Mouse (Mus musculus): ENCODE results near the gene Tph1. TPM values are rescaled to one million over a fixed set of nuclear protein-coding genes. Genes with fewer than 3 reads are reported as not detected.
A peak's percentile ranks its signal among the peaks of the same experiment; 100 is the strongest.

Gene Tph1
- polyA plus RNA-seq (2015; fragmentation: Nextera tagmentation; extraction: Ambion mirVana), result 0.12 and 0.41 TPM in 2 replicates

DNA sequence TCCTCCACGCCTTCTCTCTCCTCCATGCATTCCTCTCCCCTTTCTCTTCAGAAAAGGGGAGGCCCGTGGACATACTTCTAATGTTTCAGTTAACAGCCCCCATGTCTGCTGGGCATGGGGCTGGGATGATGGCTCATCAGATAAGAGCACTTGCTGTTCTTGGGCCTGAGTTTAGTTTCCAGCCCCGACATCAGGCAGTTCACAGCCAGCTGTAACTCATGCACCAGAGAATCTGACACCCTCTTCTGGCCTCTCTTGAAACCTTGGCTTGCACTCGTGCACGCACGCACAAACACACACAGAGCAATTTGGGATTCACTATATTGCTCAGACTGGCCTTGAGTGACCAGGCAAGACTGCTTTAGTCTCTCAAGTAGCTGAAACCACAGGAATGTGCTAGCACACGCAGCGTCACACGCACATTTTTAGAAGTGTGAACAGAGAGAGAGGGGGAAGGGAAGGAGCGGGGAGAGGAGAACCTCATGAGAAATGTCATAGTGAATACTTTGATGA is at the start of gene Tph1:
Gene Tph1 (minus strand): TSS at position 378 of the 513 bp plus-strand sequence.
- H3K9ac ChIP-seq (replicated peaks), result no peak within 1 kb of the TSS
- WGBS, result 74% methylated on average over 10 of the region's 10 CpGs
- no peak within 1 kb of the TSS for H3K27ac ChIP-seq
- peaks cover 4% of the 10 kb centered on the region; the same call in 1 of the 2 replicates for H3K27me3 ChIP-seq
- no peaks in the 10 kb centered on the region for H3K36me3 ChIP-seq
- peaks cover 5% of the 10 kb centered on the region for H3K4me1 ChIP-seq (replicated peaks)
- no peaks in the 10 kb centered on the region for H3K9me3 ChIP-seq
- ATAC-seq, result no peak
- no peak within 1 kb of the TSS for H3K4me3 ChIP-seq (replicated peaks)
- H3K4me2 ChIP-seq (replicated peaks), result no peak within 1 kb of the TSS

- H3K27me3 ChIP-seq, result peaks cover 3% of the 10 kb centered on the region; the same call in 1 of the 2 replicates
- no peak overlapping the region for H3K4me3 ChIP-seq (replicated peaks)
- ATAC-seq, result no peak
- H3K36me3 ChIP-seq, result no peaks in the 10 kb centered on the region
- 71% methylated on average over 9 of the region's 9 CpGs for WGBS
- no peak overlapping the region for H3K9ac ChIP-seq (replicated peaks)
- no peaks in the 10 kb centered on the region for H3K4me1 ChIP-seq (replicated peaks)
- no peak overlapping the region for H3K4me2 ChIP-seq (replicated peaks)
- no peak overlapping the region for H3K27ac ChIP-seq
- H3K9me3 ChIP-seq, result no peaks in the 10 kb centered on the region
Observed at GRCm38 (mm10) chr7:46720460-46720859, 48.1 kb upstream of the Tph1 start.

DNA sequence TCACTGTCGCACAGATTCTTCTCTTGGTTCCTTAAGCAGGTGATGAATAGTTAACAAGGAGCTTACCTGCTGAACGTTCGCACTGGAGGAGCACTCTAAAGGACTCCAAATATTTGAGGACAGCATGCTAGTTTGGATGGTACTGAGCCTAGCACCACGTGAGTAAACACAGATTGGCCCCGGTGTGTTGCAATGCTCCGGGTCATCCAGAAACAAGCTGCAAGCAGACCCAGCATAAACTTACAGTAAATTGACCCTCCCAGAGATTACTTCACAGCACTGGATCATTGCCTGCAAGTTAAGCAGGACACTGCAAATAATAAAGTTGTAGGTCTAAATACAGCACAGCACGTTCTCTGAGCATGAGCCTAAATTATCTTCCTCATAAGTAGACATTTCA is 47.2 kb upstream of the Tph1 start:
- Histone ChIP-seq H3K4me3 (replicated peaks) (no peak overlapping the region), H3K27ac (no peak overlapping the region), H3K4me1 (replicated peaks) (no peaks in the 10 kb centered on the region), H3K9me3 (no peaks in the 10 kb centered on the region), H3K4me2 (replicated peaks) (no peak overlapping the region), H3K27me3 (peaks cover 3% of the 10 kb centered on the region; the same call in 1 of the 2 replicates), H3K36me3 (no peaks in the 10 kb centered on the region), H3K9ac (replicated peaks) (no peak overlapping the region)
- WGBS, result 87% methylated on average over 7 of the region's 7 CpGs
- ATAC-seq, result no peak

DNA sequence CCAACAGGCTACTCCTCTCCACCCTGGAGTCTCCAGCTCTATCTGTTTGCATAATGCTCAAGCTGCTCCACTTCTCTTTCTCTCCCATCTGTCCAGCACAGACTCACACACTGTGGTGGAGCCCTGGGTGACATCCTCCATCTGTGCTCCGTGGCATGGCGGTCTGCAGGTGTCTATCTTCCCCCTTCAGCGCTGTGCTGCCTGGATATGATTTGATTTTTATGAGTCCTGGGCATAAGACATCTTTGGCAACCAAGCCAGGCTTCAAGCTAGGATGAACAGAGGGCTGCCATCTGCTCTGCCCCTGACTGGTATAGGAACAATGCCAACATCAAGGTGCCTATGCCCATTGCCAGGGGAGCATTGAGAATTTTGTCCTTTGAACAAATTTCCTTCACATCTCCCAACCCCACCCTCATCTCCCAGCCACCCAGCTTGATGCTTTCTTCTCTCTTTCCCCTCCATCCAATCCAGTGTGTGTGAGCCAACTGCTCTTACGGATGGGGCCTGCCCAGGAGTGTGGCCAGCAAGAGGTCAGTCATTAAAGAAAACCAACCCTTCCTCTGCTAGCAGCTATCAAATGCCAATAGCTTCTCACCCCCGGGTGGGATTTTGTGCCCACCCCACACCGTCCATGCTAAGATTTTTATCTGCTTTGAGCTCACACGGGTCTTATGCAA is 46.4 kb upstream of the Tph1 start:
- 87% methylated on average over 7 of the region's 7 CpGs for WGBS
- ATAC-seq, result no peak
- H3K27me3 ChIP-seq, result peaks cover 3% of the 10 kb centered on the region; the same call in 1 of the 2 replicates
- H3K4me1 ChIP-seq (replicated peaks), result no peaks in the 10 kb centered on the region
- H3K4me2 ChIP-seq (replicated peaks), result no peak overlapping the region
- H3K9me3 ChIP-seq, result no peaks in the 10 kb centered on the region
- no peak overlapping the region for H3K9ac ChIP-seq (replicated peaks)
- H3K27ac ChIP-seq, result no peak overlapping the region
- no peak overlapping the region for H3K4me3 ChIP-seq (replicated peaks)
- H3K36me3 ChIP-seq, result no peaks in the 10 kb centered on the region

DNA sequence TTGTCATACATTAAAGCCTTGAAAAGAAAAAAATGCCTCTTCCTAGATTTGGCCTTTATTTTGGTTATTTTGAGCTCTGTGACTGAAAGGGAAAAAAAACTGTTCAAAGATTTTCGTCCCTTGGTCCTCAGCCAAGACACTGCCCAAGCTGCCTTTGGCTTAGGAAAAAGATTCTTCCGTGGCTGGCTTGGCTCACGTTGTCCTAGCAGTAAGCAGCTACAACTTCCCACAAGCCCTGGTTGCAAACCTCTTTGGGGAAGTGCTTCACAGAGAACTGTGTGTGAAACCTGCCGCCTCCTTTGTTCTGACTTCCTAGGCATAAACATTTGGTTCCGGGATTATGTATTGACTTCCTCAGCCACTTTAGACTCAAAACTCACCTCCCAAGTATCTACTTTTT is 44.6 kb upstream of the Tph1 start:
- Histone ChIP-seq H3K9me3 (no peaks in the 10 kb centered on the region), H3K4me2 (replicated peaks) (no peak overlapping the region), H3K9ac (replicated peaks) (no peak overlapping the region), H3K27ac (no peak overlapping the region), H3K36me3 (no peaks in the 10 kb centered on the region), H3K4me3 (replicated peaks) (no peak overlapping the region), H3K4me1 (replicated peaks) (no peaks in the 10 kb centered on the region), H3K27me3 (peaks cover 3% of the 10 kb centered on the region; the same call in 1 of the 2 replicates)
- WGBS, result 77% methylated on average over 5 of the region's 5 CpGs
- ATAC-seq, result no peak

- ATAC-seq, result no peak
- no peaks in the 10 kb centered on the region for H3K9me3 ChIP-seq
- 92% methylated on average over 5 of the region's 5 CpGs for WGBS
- H3K27ac ChIP-seq, result no peak within 1 kb of the TSS
- H3K36me3 ChIP-seq, result no peaks in the 10 kb centered on the region
- no peaks in the 10 kb centered on the region for H3K4me1 ChIP-seq (replicated peaks)
- H3K27me3 ChIP-seq, result peaks cover 3% of the 10 kb centered on the region; the same call in 1 of the 2 replicates
- no peak within 1 kb of the TSS for H3K9ac ChIP-seq (replicated peaks)
- no peak within 1 kb of the TSS for H3K4me2 ChIP-seq (replicated peaks)
- no peak within 1 kb of the TSS for H3K4me3 ChIP-seq (replicated peaks)
Observed at GRCm38 (mm10) chr7:46715600-46715999, 43.3 kb upstream of the Tph1 start, which contains the start of gene Saa3. Saa3 (minus strand) TSS chr7:46715700.

GRCm38 (mm10) chr7:46714518-46714917 is 42.2 kb upstream of the Tph1 start:
- H3K4me3 ChIP-seq (replicated peaks), result no peak overlapping the region
- H3K27ac ChIP-seq, result no peak overlapping the region
- 34% methylated on average over 6 of the region's 6 CpGs for WGBS
- no peaks in the 10 kb centered on the region for H3K36me3 ChIP-seq
- no peak for ATAC-seq
- H3K9me3 ChIP-seq, result no peaks in the 10 kb centered on the region
- no peak overlapping the region for H3K9ac ChIP-seq (replicated peaks)
- no peak overlapping the region for H3K4me2 ChIP-seq (replicated peaks)
- peaks cover 2% of the 10 kb centered on the region; the same call in 1 of the 2 replicates for H3K27me3 ChIP-seq
- H3K4me1 ChIP-seq (replicated peaks), result peaks cover 4% of the 10 kb centered on the region

- WGBS, result 82% methylated on average over 6 of the region's 6 CpGs
Observed at GRCm38 (mm10) chr7:46712250-46712649, 39.9 kb upstream of the Tph1 start.

DNA sequence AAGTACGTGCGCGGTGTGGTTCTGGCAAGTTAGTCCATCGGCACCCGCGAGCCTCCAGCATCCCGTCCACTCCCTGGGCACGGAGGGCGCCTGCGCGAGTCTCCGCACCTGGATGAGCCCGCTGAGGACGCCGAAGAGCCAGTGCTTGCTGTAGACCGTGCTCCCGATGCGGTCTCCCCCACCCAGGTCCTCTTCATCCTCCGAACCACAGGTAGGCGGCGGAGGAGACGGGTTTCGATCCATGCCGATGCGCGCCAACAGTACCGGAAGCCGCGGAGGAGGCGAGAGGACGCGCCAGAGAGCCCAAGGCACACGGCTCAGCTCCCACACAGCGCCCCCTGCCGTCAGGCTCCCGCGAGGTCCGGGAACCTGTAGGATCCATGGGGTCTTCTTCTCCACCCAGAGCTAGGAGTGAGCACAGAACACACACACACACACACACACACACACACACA is 38.1 kb upstream of the Tph1 start, which contains the start of gene Saal1:
Gene Saal1 (minus strand): TSS at position 291 of the 455 bp plus-strand sequence.
- H3K4me3 ChIP-seq (replicated peaks), result peak within 1 kb of the TSS; percentile 86
- WGBS, result 0% methylated on average over 38 of the region's 38 CpGs
- peak within 1 kb of the TSS; percentile 61 for H3K4me2 ChIP-seq (replicated peaks)
- peak within 1 kb of the TSS; percentile 88 for H3K9ac ChIP-seq (replicated peaks)
- ATAC-seq, result peak; percentile 98
- H3K27ac ChIP-seq, result peak within 1 kb of the TSS; percentile 75
- H3K36me3 ChIP-seq, result peaks cover 28% of the 10 kb centered on the region
- peaks cover 10% of the 10 kb centered on the region for H3K4me1 ChIP-seq (replicated peaks)
- no peaks in the 10 kb centered on the region for H3K9me3 ChIP-seq
- no peaks in the 10 kb centered on the region for H3K27me3 ChIP-seq

More at GRCm38 (mm10) chr7:46712250-46712649, 39.9 kb upstream of the Tph1 start:
- ATAC-seq, result no peak
- no peaks in the 10 kb centered on the region for H3K9me3 ChIP-seq
- no peak overlapping the region for H3K4me2 ChIP-seq (replicated peaks)
- no peak overlapping the region for H3K9ac ChIP-seq (replicated peaks)
- H3K27ac ChIP-seq, result no peak overlapping the region
- no peaks in the 10 kb centered on the region; the same call in 1 of the 2 replicates for H3K27me3 ChIP-seq
- no peak overlapping the region for H3K4me3 ChIP-seq (replicated peaks)
- H3K4me1 ChIP-seq (replicated peaks), result peaks cover 10% of the 10 kb centered on the region
- peaks cover 10% of the 10 kb centered on the region; the same call in 1 of the 2 replicates for H3K36me3 ChIP-seq

- no peak overlapping the region for H3K4me2 ChIP-seq (replicated peaks)
- no peak for ATAC-seq
- peaks cover 94% of the 10 kb centered on the region for H3K36me3 ChIP-seq
- H3K27me3 ChIP-seq, result no peaks in the 10 kb centered on the region
- no peaks in the 10 kb centered on the region for H3K4me1 ChIP-seq (replicated peaks)
- H3K9ac ChIP-seq (replicated peaks), result no peak overlapping the region
- H3K9me3 ChIP-seq, result no peaks in the 10 kb centered on the region
- 93% methylated on average over 6 of the region's 6 CpGs for WGBS
- no peak overlapping the region for H3K27ac ChIP-seq
- H3K4me3 ChIP-seq (replicated peaks), result no peak overlapping the region
Observed at GRCm38 (mm10) chr7:46700521-46701025, 28.2 kb upstream of the Tph1 start.

DNA sequence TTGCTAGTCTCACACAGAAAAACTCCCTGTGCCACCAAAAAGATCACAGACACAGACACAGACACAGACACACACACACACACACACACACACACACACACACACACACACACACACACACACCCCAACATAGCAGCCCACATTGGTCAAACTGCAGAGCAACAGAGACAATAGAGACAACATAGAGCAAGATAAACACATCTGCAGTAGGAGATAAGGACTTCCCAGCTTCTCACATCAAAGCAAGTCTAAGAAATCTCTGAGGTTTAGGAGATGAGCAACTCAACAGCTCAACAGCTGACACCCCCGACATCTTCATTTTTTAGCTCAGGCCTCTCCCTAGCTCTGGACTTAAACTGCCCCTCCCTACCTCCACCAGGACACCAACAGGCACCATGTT is 24.4 kb upstream of the Tph1 start:
- ATAC-seq, result no peak
- H3K4me1 ChIP-seq (replicated peaks), result no peaks in the 10 kb centered on the region
- no peak overlapping the region for H3K4me3 ChIP-seq (replicated peaks)
- no peaks in the 10 kb centered on the region for H3K9me3 ChIP-seq
- H3K36me3 ChIP-seq, result peaks cover 76% of the 10 kb centered on the region
- H3K4me2 ChIP-seq (replicated peaks), result no peak overlapping the region
- 94% methylated on average over 1 of the region's 1 CpGs for WGBS
- no peak overlapping the region for H3K9ac ChIP-seq (replicated peaks)
- no peak overlapping the region for H3K27ac ChIP-seq
- no peaks in the 10 kb centered on the region for H3K27me3 ChIP-seq

DNA sequence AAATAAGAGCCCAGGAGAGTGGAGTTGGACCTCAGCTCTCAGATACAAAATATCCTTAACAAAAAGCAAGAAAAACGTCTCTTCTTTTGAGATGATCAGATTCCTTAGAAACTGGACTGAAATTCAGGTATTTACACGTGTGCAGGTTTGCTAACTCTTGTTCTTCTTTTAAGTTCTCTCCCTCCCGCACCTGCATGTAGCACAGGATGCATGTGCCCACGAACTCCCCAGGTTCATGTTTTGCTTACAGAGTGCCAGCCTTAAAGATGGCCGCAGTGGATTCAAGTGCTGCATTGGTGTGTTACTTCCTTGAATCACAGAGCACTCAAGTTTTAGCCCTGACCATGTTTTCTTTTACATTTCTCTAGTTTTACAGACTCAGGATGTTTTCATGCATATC is 14.5 kb upstream of the Tph1 start:
- no peak overlapping the region for H3K4me2 ChIP-seq (replicated peaks)
- no peaks in the 10 kb centered on the region for H3K4me1 ChIP-seq (replicated peaks)
- no peaks in the 10 kb centered on the region for H3K27me3 ChIP-seq
- ATAC-seq, result no peak
- no peak overlapping the region for H3K4me3 ChIP-seq (replicated peaks)
- WGBS, result 91% methylated on average over 5 of the region's 5 CpGs
- no peaks in the 10 kb centered on the region for H3K9me3 ChIP-seq
- no peak overlapping the region for H3K9ac ChIP-seq (replicated peaks)
- H3K36me3 ChIP-seq, result peaks cover 40% of the 10 kb centered on the region
- no peak overlapping the region for H3K27ac ChIP-seq

All from midbrain, embryonic 13.5 days (tissue).